Mouse (Mus musculus) spleen, adult 2 months (tissue): ENCODE measurements around the gene Drg1.
"Not testable (repeated sequence)": the region's sequence is repeated elsewhere in the genome, so short reads cannot be mapped to it uniquely, and the experiment has no call there.

Source experiments
- CTCF ChIP-seq: fragments of 200-500 bp; IDR thresholded peaks from 2 replicates; pipeline ENCODE4 v1.5.1; 2011; ENCODE audit warnings: mild to moderate bottlenecking, inconsistent platforms; ENCODE audit not compliant: insufficient read depth, insufficient read length, insufficient replicate concordance; ENCODE audit errors: extremely low read depth
- POLR2A ChIP-seq: fragments of 200-500 bp; IDR thresholded peaks from 2 replicates; pipeline ENCODE4 v1.6.1; 2011; ENCODE audit warnings: low read depth, low read length, inconsistent platforms

GRCm38 (mm10) chr11:3157996-3158395, 108.2 kb downstream of the Drg1 start:
- TF ChIP-seq POLR2A, CTCF: not testable (repeated sequence)
